Mouse (Mus musculus) midbrain, postnatal 0 days (tissue): ENCODE measurements around the gene Mafg. TPM values are rescaled to one million over a fixed set of nuclear protein-coding genes. Genes with fewer than 3 reads are reported as not detected.

Experiments
- ATAC-seq: fragments of 200-750 bp; cut with Nextera tagmentation; 2 replicates; pipeline ENCODE4 v1.8.0; 2017; ENCODE audit warnings: moderate number of reproducible peaks, mild to moderate bottlenecking, moderate TSS enrichment, moderate library complexity; ENCODE audit not compliant: low FRiP score
- DNase-seq: peaks from one replicate; pipeline ENCODE4 v3.0.0-alpha.2; 2015; ENCODE audit warnings: low spot score
- H3K27ac ChIP-seq: fragments of 300-500 bp; sonication (generic); 2 replicates; pipeline ENCODE4 v1.5.1; 2014; ENCODE audit warnings: low read depth, mild to moderate bottlenecking, low read length, mixed read lengths
- H3K27me3 ChIP-seq: fragments of 300-500 bp; sonication (generic); 2 replicates; pipeline ENCODE4 v1.6.1; 2014; ENCODE audit warnings: low read length, control low read depth, mixed read lengths; ENCODE audit not compliant: insufficient read depth
- H3K36me3 ChIP-seq: fragments of 300-500 bp; sonication (generic); 2 replicates; pipeline ENCODE4 v1.6.1; 2014; ENCODE audit warnings: low read length, control low read depth, mixed read lengths; ENCODE audit not compliant: insufficient read depth
- H3K4me1 ChIP-seq: fragments of 300-500 bp; sonication (generic); 2 replicates; pipeline ENCODE4 v1.6.1; 2014; ENCODE audit warnings: mild to moderate bottlenecking, control low read depth, antibody characterized with exemption, low read length, mixed read lengths; ENCODE audit not compliant: insufficient read depth
- H3K4me2 ChIP-seq: fragments of 300-500 bp; sonication (generic); 2 replicates; pipeline ENCODE4 v1.6.1; 2014; ENCODE audit warnings: low read depth, mild to moderate bottlenecking, low read length, mixed read lengths; ENCODE audit not compliant: poor library complexity, severe bottlenecking
- H3K4me3 ChIP-seq: fragments of 300-500 bp; sonication (generic); 2 replicates; pipeline ENCODE4 v1.5.1; 2014; ENCODE audit warnings: low read depth, mild to moderate bottlenecking, low read length, moderate library complexity
- H3K9ac ChIP-seq: fragments of 300-500 bp; sonication (generic); replicated peaks from 2 replicates; pipeline ENCODE4 v1.6.1; 2014; ENCODE audit warnings: mild to moderate bottlenecking, low read length, moderate library complexity, mixed read lengths; ENCODE audit not compliant: poor library complexity, severe bottlenecking
- H3K9me3 ChIP-seq: fragments of 300-500 bp; sonication (generic); 2 replicates; pipeline ENCODE4 v1.6.1; 2016; ENCODE audit warnings: low read length, control low read depth
- CTCF ChIP-seq: IDR thresholded peaks from 2 replicates; pipeline ENCODE4 v1.5.1; 2016; ENCODE audit warnings: antibody characterized with exemption, mild to moderate bottlenecking
- WGBS: fragments of 180-500 bp; shearing (Covaris S2); extraction: QIAGEN DNeasy Blood & Tissue Kit; methylation state at CpG from one replicate; pipeline ENCODE4 v1.1.7; 2014; 5-methylcytosine and 5-hydroxymethylcytosine counted together
- polyA plus RNA-seq: library from polyadenylated mRNA; unstranded; fragments of >200 nt; fragmentation: Nextera tagmentation; extraction: Ambion mirVana; gene quantifications from 2 replicates; pipeline ENCODE4 v1.2.1, GENCODE M21; 2015
- total RNA-seq: library from RNA; depleted of rRNA; stranded (reverse); fragments of >200 nt; gene quantifications from 2 replicates; pipeline ENCODE4 v1.2.3, GENCODE M21; 2014

The Mafg gene
- total and polyA plus RNA-seq, 2 experiments from 2014 or later = 41.7 to 42.1 TPM

GRCm38 (mm10) chr11:120648001-120648476 lies 14.6 kb upstream of the Mafg start, which contains the start of gene Myadml2:
Gene Myadml2 (minus strand): TSS chr11:120648158.
- Histone ChIP-seq H3K27ac (no peak within 1 kb of the TSS), H3K4me1 (peaks cover 5% of the 10 kb centered on the region; the same call in 1 of the 2 replicates), H3K27me3 (no peaks in the 10 kb centered on the region), H3K9ac (peak within 1 kb of the TSS; percentile 42; the same call in 1 of the 2 replicates), H3K4me3 (peak within 1 kb of the TSS; percentile 28), H3K36me3 (no peaks in the 10 kb centered on the region), H3K9me3 (no peaks in the 10 kb centered on the region), H3K4me2 (peak within 1 kb of the TSS; percentile 50)
- DNase-seq (no peak), ATAC-seq (no peak)
- 8% methylated on average over 13 of the region's 13 CpGs for WGBS
- TF ChIP-seq CTCF = no peak

- no peaks in the 10 kb centered on the region for H3K36me3 ChIP-seq
- DNase-seq = no peak
- H3K9ac ChIP-seq = no peak overlapping the region
- no peak for ATAC-seq
- no peaks in the 10 kb centered on the region for H3K9me3 ChIP-seq
- no peak overlapping the region for H3K27ac ChIP-seq
- 87% methylated on average over 35 of the region's 35 CpGs for WGBS
- no peak for TF ChIP-seq CTCF
- peak overlapping the region; percentile 28 for H3K4me3 ChIP-seq
- H3K4me1 ChIP-seq = peaks cover 5% of the 10 kb centered on the region; the same call in 1 of the 2 replicates
- peak overlapping the region; percentile 50 for H3K4me2 ChIP-seq
- H3K27me3 ChIP-seq = no peaks in the 10 kb centered on the region
Measured at GRCm38 (mm10) chr11:120647047-120647830, 13.8 kb upstream of the Mafg start.

DNA sequence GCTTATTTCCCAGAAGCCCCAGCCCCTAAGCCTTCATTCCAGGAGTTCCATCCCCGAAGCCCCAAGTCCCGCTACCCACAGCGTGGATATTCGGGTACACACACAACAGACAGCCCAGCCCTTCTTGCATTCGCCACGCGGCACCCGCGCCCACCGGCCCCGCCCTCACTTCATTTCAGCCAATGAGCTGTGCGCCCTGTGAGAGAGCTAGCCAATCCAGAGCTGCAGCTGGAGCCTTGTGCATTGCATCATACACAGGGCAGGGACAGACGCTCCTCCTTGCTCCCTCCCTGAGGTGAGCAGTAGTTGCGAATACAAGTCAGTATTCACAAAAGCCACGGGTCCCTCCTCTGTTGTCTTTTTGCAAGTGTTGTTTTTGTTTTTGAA lies 10.2 kb upstream of the Mafg start, which contains the start of gene Pycr1:
TSS of gene Pycr1 (minus strand) at position 169 of the 387 bp plus-strand sequence.
- H3K9me3 ChIP-seq = no peaks in the 10 kb centered on the region
- no peak for TF ChIP-seq CTCF

DNA sequence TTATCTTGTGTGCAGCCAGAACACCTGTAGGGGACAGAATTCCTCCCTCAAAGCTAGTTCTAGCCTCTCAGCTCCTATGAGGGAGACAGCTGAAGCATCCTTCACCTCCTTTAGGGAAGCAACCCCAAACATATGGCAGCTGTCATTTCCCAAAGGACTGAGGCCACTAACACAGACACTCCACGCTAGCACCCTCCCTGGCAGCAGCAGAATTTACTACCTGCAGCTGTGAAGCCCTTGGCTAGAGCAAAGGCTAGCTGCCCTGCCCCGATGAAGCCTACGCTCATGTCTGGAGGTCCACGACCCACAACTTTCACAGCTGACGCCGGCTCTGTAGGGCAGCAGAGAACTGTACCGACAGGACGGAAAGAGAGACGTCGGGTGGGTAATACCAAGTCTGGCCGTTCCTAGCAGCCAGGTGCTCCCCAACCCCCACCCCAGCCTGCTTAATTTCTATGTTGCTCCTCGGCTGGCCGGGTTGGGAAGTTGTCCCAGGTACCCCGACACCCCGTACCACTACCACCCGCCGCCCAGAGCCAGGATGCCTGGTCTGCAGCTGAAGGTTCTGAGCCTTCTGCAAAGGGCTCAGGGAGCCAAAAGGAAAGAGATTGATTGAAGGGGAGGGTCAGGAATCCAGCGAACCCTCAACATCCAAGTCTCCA lies 9.7 kb upstream of the Mafg start:
- no peak for TF ChIP-seq CTCF
- DNase-seq (no peak), ATAC-seq (peak; percentile 39; the same call in 1 of the 2 replicates)
- Histone ChIP-seq H3K4me3 (peak overlapping the region; percentile 38), H3K27me3 (no peaks in the 10 kb centered on the region), H3K4me2 (peak overlapping the region; percentile 78), H3K36me3 (no peaks in the 10 kb centered on the region), H3K4me1 (peaks cover 3% of the 10 kb centered on the region; the same call in 1 of the 2 replicates), H3K9me3 (no peaks in the 10 kb centered on the region), H3K9ac (peak overlapping the region; percentile 69), H3K27ac (peak overlapping the region; percentile 3; the same call in 1 of the 2 replicates)
- WGBS = 3% methylated on average over 18 of the region's 18 CpGs

More for the DNA sequence above, 10.2 kb upstream of the Mafg start, which contains the start of gene Pycr1:
- no peaks in the 10 kb centered on the region for H3K36me3 ChIP-seq
- H3K27me3 ChIP-seq = no peaks in the 10 kb centered on the region
- WGBS = under 1% methylated on average over 15 of the region's 15 CpGs
- H3K4me1 ChIP-seq = peaks cover 5% of the 10 kb centered on the region; the same call in 1 of the 2 replicates
- peak within 1 kb of the TSS; percentile 69 for H3K9ac ChIP-seq
- peak; percentile 93 for DNase-seq
- peak within 1 kb of the TSS; percentile 3 for H3K27ac ChIP-seq
- peak; percentile 96 for ATAC-seq
- H3K4me3 ChIP-seq = peak within 1 kb of the TSS; percentile 38
- H3K4me2 ChIP-seq = peak within 1 kb of the TSS; percentile 78

DNA sequence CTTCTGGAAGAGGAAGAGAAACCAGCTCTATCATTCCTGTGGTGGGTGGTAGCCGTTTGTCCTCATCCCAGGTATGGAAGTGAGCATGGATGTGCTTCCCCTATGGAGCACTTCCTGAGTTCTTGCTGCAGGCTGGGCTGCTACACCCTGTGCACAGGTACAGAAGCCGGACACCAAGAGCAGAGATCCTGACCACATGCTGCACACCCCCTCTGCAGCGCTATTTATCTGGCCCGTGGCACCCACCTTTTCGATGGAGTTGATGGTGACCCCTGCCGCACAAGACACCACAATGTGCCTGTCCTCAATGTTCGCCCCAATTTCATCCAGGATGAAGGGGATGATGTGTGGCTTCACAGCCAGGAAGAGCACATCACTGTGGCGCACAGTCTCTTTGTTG lies 8.5 kb upstream of the Mafg start:
- no peak for ATAC-seq
- H3K4me3 ChIP-seq = no peak overlapping the region
- no peak overlapping the region for H3K4me2 ChIP-seq
- no peak for TF ChIP-seq CTCF
- H3K36me3 ChIP-seq = no peaks in the 10 kb centered on the region
- no peaks in the 10 kb centered on the region for H3K27me3 ChIP-seq
- no peak for DNase-seq
- no peaks in the 10 kb centered on the region for H3K4me1 ChIP-seq
- no peak overlapping the region for H3K27ac ChIP-seq
- no peak overlapping the region for H3K9ac ChIP-seq
- no peaks in the 10 kb centered on the region for H3K9me3 ChIP-seq
- WGBS = 92% methylated on average over 8 of the region's 8 CpGs
